Mouse (Mus musculus) ES-Bruce4 (cell line): ENCODE data around the gene Defa31. TPM values are rescaled to one million over a fixed set of nuclear protein-coding genes. Genes with fewer than 3 reads are reported as not detected.
"Not testable (repeated sequence)": the region's sequence is repeated elsewhere in the genome, so short reads cannot be mapped to it uniquely, and the experiment has no call there.

Experiments
- H3K27ac ChIP-seq: 2 replicates; pipeline ENCODE4 v1.5.1; 2012; ENCODE audit warnings: low read length, inconsistent platforms; ENCODE audit not compliant: insufficient read depth
- H3K27me3 ChIP-seq: 2 replicates; pipeline ENCODE4 v1.6.1; 2012; ENCODE audit warnings: mild to moderate bottlenecking, low read length, inconsistent platforms; ENCODE audit not compliant: control insufficient read depth, poor library complexity, insufficient read depth, severe bottlenecking
- H3K36me3 ChIP-seq: 2 replicates; pipeline ENCODE4 v1.6.1; 2012; ENCODE audit warnings: inconsistent platforms, mild to moderate bottlenecking, low read length, moderate library complexity; ENCODE audit not compliant: control insufficient read depth, poor library complexity, insufficient read depth, severe bottlenecking
- H3K4me1 ChIP-seq: one replicate; pipeline ENCODE4 v1.8.1; 2011; ENCODE audit warnings: low read length; ENCODE audit not compliant: control insufficient read depth, insufficient read depth
- H3K4me3 ChIP-seq: 2 replicates; pipeline ENCODE4 v1.5.1; 2011; ENCODE audit warnings: low read depth, mild to moderate bottlenecking, low read length
- H3K9ac ChIP-seq: 2 replicates; pipeline ENCODE4 v1.6.1; 2012; ENCODE audit warnings: low read depth, mild to moderate bottlenecking, inconsistent platforms; ENCODE audit not compliant: poor library complexity, severe bottlenecking
- H3K9me3 ChIP-seq: replicated peaks from 2 replicates; pipeline ENCODE4 v1.6.1; 2012; ENCODE audit warnings: mild to moderate bottlenecking, low read length, inconsistent platforms; ENCODE audit not compliant: control insufficient read depth, poor library complexity, insufficient read depth, severe bottlenecking
- polyA plus RNA-seq: library from polyadenylated mRNA; stranded (reverse); fragments of >200 nt; gene quantifications from 2 replicates; pipeline ENCODE4 v1.2.4, GENCODE M21; 2011; ENCODE audit warnings: low read depth; ENCODE audit not compliant: missing spikeins, insufficient read depth, insufficient read length

The Defa31 gene
- not detected in 2 replicates for polyA plus RNA-seq

DNA sequence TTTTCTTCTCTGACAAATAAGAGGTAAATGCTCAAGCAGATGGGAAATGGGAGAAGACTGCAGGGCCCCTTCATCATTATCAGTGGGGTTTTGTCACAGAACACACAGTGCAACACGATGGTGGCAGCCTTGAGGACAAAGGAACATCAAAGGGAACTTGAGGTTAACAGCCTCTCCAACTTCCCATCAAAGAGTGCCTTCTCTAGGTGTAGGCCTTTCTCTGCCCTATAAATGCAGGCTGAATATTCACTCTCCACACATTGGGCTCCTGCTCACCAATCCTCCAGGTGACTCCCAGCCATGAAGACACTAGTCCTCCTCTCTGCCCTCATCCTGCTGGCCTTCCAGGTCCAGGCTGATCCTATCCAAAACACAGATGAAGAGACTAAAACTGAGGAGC, at the start of gene Defa31:
TSS of gene Defa31 (plus strand) at position 301 of the 400 bp plus-strand sequence.
- not testable (repeated sequence) for H3K9me3 ChIP-seq, H3K4me1 ChIP-seq, H3K27ac ChIP-seq, H3K9ac ChIP-seq, H3K36me3 ChIP-seq, H3K27me3 ChIP-seq, H3K4me3 ChIP-seq

DNA sequence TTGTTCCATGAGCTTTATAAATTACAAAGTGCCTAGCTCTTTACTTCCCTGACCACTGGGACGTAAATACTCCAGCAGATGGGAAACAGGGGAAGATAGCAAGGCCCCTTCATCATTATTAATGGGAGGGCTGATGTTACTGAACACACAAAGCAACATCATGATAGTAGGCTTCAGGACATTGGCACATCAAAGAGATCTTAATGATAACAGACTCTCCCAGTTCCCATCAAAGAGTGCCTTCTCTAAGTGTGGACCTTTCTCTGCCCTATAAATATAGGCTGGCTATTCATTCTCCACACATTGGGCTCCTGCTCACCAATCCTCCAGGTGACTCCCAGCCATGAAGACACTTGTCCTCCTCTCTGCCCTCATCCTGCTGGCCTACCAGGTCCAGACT, 29.4 kb upstream of the Defa31 start, which contains the start of gene Defa22:
TSS of gene Defa22 (plus strand) at position 301 of the 400 bp plus-strand sequence.
- H3K4me1 ChIP-seq, H3K36me3 ChIP-seq, H3K27ac ChIP-seq, H3K4me3 ChIP-seq, H3K9ac ChIP-seq, H3K27me3 ChIP-seq, H3K9me3 ChIP-seq: not testable (repeated sequence)

DNA sequence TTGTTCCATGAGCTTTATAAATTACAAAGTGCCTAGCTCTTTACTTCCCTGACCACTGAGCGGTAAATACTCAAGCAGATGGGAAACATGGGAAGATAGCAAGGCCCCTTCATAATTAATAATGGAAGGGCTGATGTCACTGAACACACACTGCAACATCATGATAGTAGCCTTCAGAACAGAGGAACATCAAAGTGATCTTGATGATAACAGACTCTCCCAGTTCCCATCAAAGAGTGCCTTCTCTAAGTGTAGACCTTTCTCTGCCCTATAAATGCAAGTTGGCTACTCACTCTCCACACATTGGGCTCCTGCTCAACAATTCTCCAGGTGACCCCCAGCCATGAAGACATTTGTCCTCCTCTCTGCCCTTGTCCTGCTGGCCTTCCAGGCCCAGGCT, 9.8 kb downstream of the Defa31 start, which contains the start of gene Gm15293:
TSS of gene Gm15293 (plus strand) at position 301 of the 400 bp plus-strand sequence.
- not testable (repeated sequence) for H3K4me1 ChIP-seq, H3K27ac ChIP-seq, H3K27me3 ChIP-seq

More for the DNA sequence above, 9.8 kb downstream of the Defa31 start, which contains the start of gene Gm15293:
- not testable (repeated sequence) for H3K9ac ChIP-seq, H3K4me3 ChIP-seq, H3K36me3 ChIP-seq, H3K9me3 ChIP-seq

Other genes starting within 250 kb of the Defa31 start
- not detected in 2 replicates for gene AY761185, start 246.9 kb upstream of the Defa31 start, polyA plus RNA-seq
- not detected in 2 replicates for gene Defa21, start 166.1 kb upstream of the Defa31 start, polyA plus RNA-seq
- gene Defa23, start 136.6 kb upstream of the Defa31 start, polyA plus RNA-seq: not detected in 2 replicates
- gene Defa35, start 126.6 kb upstream of the Defa31 start, polyA plus RNA-seq: not detected in 2 replicates
- gene Defa25, start 107.2 kb upstream of the Defa31 start, polyA plus RNA-seq: not detected in 2 replicates
- not detected in 2 replicates for gene Gm14851, start 95.6 kb upstream of the Defa31 start, polyA plus RNA-seq
- gene Defa30, start 57.0 kb upstream of the Defa31 start, polyA plus RNA-seq: not detected in 2 replicates
- gene Defa22, start 29.3 kb upstream of the Defa31 start, polyA plus RNA-seq: not detected in 2 replicates
- not detected in 2 replicates for gene Gm15293, start 9.9 kb downstream of the Defa31 start, polyA plus RNA-seq
- not detected in 2 replicates for gene Gm15292, start 58.1 kb downstream of the Defa31 start, polyA plus RNA-seq
- not detected in 2 replicates for gene Defa27, start 123.9 kb downstream of the Defa31 start, polyA plus RNA-seq
- not detected in 2 replicates for gene Defa29, start 135.4 kb downstream of the Defa31 start, polyA plus RNA-seq
- gene Defa2, start 186.9 kb downstream of the Defa31 start, polyA plus RNA-seq: not detected in 2 replicates
- not detected in 2 replicates for gene Defa33, start 200.2 kb downstream of the Defa31 start, polyA plus RNA-seq
- not detected in 2 replicates for gene Defa36, start 235.8 kb downstream of the Defa31 start, polyA plus RNA-seq